Mouse (Mus musculus) stomach, postnatal 0 days (tissue): ENCODE measurements around the gene Pnrc2. TPM values are rescaled to one million over a fixed set of nuclear protein-coding genes. Genes with fewer than 3 reads are reported as not detected.
A peak's percentile ranks its signal among the peaks of the same experiment; 100 is the strongest.

Source experiments
- ATAC-seq: fragments of 200-750 bp; cut with Nextera tagmentation; 2 replicates; pipeline ENCODE4 v1.8.0; 2017; ENCODE audit not compliant: low FRiP score, low TSS enrichment
- DNase-seq: peaks from one replicate; pipeline ENCODE4 v3.0.0-alpha.2; 2016; ENCODE audit warnings: low spot score
- H3K27ac ChIP-seq: fragments of 300-500 bp; sonication (generic); replicated peaks from 2 replicates; pipeline ENCODE4 v1.5.1; 2014; ENCODE audit warnings: mild to moderate bottlenecking, control low read depth
- H3K27me3 ChIP-seq: fragments of 300-500 bp; sonication (generic); 2 replicates; pipeline ENCODE4 v1.6.1; 2014; ENCODE audit warnings: low read length; ENCODE audit not compliant: control insufficient read depth, insufficient read depth
- H3K36me3 ChIP-seq: fragments of 300-500 bp; sonication (generic); 2 replicates; pipeline ENCODE4 v1.6.1; 2014; ENCODE audit warnings: low read length, mixed read lengths; ENCODE audit not compliant: control insufficient read depth, insufficient read depth
- H3K4me1 ChIP-seq: fragments of 300-500 bp; sonication (generic); replicated peaks from 2 replicates; pipeline ENCODE4 v1.6.1; 2014; ENCODE audit warnings: antibody characterized with exemption; ENCODE audit not compliant: control insufficient read depth, insufficient read depth
- H3K4me2 ChIP-seq: fragments of 300-500 bp; sonication (generic); replicated peaks from 2 replicates; pipeline ENCODE4 v1.6.1; 2014; ENCODE audit warnings: low read depth, mild to moderate bottlenecking, control low read depth, moderate library complexity
- H3K4me3 ChIP-seq: fragments of 300-500 bp; sonication (generic); 2 replicates; pipeline ENCODE4 v1.5.1; 2014; ENCODE audit warnings: low read depth, low read length, control low read depth
- H3K9ac ChIP-seq: fragments of 300-500 bp; sonication (generic); 2 replicates; pipeline ENCODE4 v1.6.1; 2014; ENCODE audit warnings: mild to moderate bottlenecking, low read length, control low read depth, mixed read lengths
- H3K9me3 ChIP-seq: fragments of 300-500 bp; sonication (generic); 2 replicates; pipeline ENCODE4 v1.6.1; 2016; ENCODE audit warnings: low read length; ENCODE audit not compliant: control insufficient read depth
- CTCF ChIP-seq: IDR thresholded peaks from 2 replicates; pipeline ENCODE4 v1.5.1; 2016; ENCODE audit warnings: antibody characterized with exemption, low read depth, mild to moderate bottlenecking, moderate library complexity
- EP300 ChIP-seq: optimal IDR thresholded peaks from 2 replicates; pipeline ENCODE3; 2016; ENCODE audit warnings: antibody characterized with exemption
- WGBS: fragments of 180-500 bp; shearing (Covaris S2); extraction: QIAGEN DNeasy Blood & Tissue Kit; methylation state at CpG from one replicate; pipeline ENCODE4 v1.1.7; 2014; 5-methylcytosine and 5-hydroxymethylcytosine counted together
- polyA plus RNA-seq: library from polyadenylated mRNA; unstranded; fragments of >200 nt; fragmentation: Nextera tagmentation; extraction: Ambion mirVana; gene quantifications from 2 replicates; pipeline ENCODE4 v1.2.1, GENCODE M21; 2015

Pnrc2 gene
- polyA plus RNA-seq, 1 experiment from 2014 or later: 101 TPM

- H3K27me3 ChIP-seq: no peaks in the 10 kb centered on the region
- H3K4me1 ChIP-seq: no peaks in the 10 kb centered on the region
- DNase-seq (no peak), ATAC-seq (no peak)
- H3K4me2 ChIP-seq: no peak overlapping the region
- H3K9ac ChIP-seq: no peak overlapping the region
- no peak overlapping the region for H3K4me3 ChIP-seq
- WGBS: 78% methylated on average over 6 of the region's 6 CpGs
- no peaks in the 10 kb centered on the region for H3K9me3 ChIP-seq
- TF ChIP-seq EP300 (no peak), CTCF (no peak)
- H3K36me3 ChIP-seq: no peaks in the 10 kb centered on the region
- H3K27ac ChIP-seq: no peak overlapping the region
Measured at GRCm38 (mm10) chr4:135896157-135896556, 22.5 kb upstream of the Pnrc2 start.

- Histone ChIP-seq H3K36me3 (no peaks in the 10 kb centered on the region), H3K9ac (no peak within 1 kb of the TSS), H3K27ac (no peak within 1 kb of the TSS), H3K4me1 (no peaks in the 10 kb centered on the region), H3K4me3 (no peak within 1 kb of the TSS), H3K4me2 (no peak within 1 kb of the TSS), H3K9me3 (no peaks in the 10 kb centered on the region), H3K27me3 (no peaks in the 10 kb centered on the region)
- DNase-seq (no peak), ATAC-seq (no peak)
- TF ChIP-seq CTCF (no peak), EP300 (no peak)
- 45% methylated on average over 8 of the region's 8 CpGs for WGBS
Measured at GRCm38 (mm10) chr4:135895071-135895571, 21.5 kb upstream of the Pnrc2 start, which contains the start of gene Cnr2. Gene Cnr2 (plus strand): TSS chr4:135895394.

GRCm38 (mm10) chr4:135892884-135893283, 19.2 kb upstream of the Pnrc2 start:
- no peaks in the 10 kb centered on the region for H3K4me1 ChIP-seq
- H3K9ac ChIP-seq: no peak overlapping the region
- H3K4me3 ChIP-seq: no peak overlapping the region
- WGBS: 48% methylated on average over 4 of the region's 4 CpGs
- no peak overlapping the region for H3K27ac ChIP-seq
- no peaks in the 10 kb centered on the region for H3K36me3 ChIP-seq
- H3K9me3 ChIP-seq: no peaks in the 10 kb centered on the region
- no peaks in the 10 kb centered on the region for H3K27me3 ChIP-seq
- DNase-seq: no peak
- no peak for ATAC-seq
- H3K4me2 ChIP-seq: no peak overlapping the region
- TF ChIP-seq EP300 (no peak), CTCF (peak; percentile 53; the same call in 1 of the 2 replicates)

GRCm38 (mm10) chr4:135891539-135891938, 17.9 kb upstream of the Pnrc2 start:
- ATAC-seq (no peak), DNase-seq (no peak)
- 82% methylated on average over 2 of the region's 2 CpGs for WGBS
- H3K4me3 ChIP-seq: no peak overlapping the region
- no peaks in the 10 kb centered on the region for H3K36me3 ChIP-seq
- H3K9me3 ChIP-seq: no peaks in the 10 kb centered on the region
- H3K4me2 ChIP-seq: no peak overlapping the region
- H3K27ac ChIP-seq: no peak overlapping the region
- H3K9ac ChIP-seq: no peak overlapping the region
- no peak for TF ChIP-seq EP300
- no peak for TF ChIP-seq CTCF
- H3K4me1 ChIP-seq: no peaks in the 10 kb centered on the region
- no peaks in the 10 kb centered on the region for H3K27me3 ChIP-seq

- no peaks in the 10 kb centered on the region for H3K36me3 ChIP-seq
- H3K27ac ChIP-seq: no peak overlapping the region
- H3K4me3 ChIP-seq: no peak overlapping the region
- TF ChIP-seq EP300: no peak
- peak; percentile 95 for TF ChIP-seq CTCF
- H3K4me2 ChIP-seq: no peak overlapping the region
- WGBS: 4% methylated on average over 4 of the region's 4 CpGs
- H3K9me3 ChIP-seq: no peaks in the 10 kb centered on the region
- H3K27me3 ChIP-seq: no peaks in the 10 kb centered on the region
- no peak overlapping the region for H3K9ac ChIP-seq
- ATAC-seq: peak; percentile 86
- H3K4me1 ChIP-seq: no peaks in the 10 kb centered on the region
- DNase-seq: peak; percentile 86
Measured at GRCm38 (mm10) chr4:135889884-135890283, 16.2 kb upstream of the Pnrc2 start.

- TF ChIP-seq EP300 (no peak), CTCF (no peak)
- Histone ChIP-seq H3K36me3 (no peaks in the 10 kb centered on the region), H3K27me3 (no peaks in the 10 kb centered on the region), H3K4me3 (no peak overlapping the region), H3K27ac (peak overlapping the region; percentile 53; the same call in 1 of the 2 replicates), H3K9me3 (no peaks in the 10 kb centered on the region), H3K4me2 (no peak overlapping the region), H3K4me1 (no peaks in the 10 kb centered on the region), H3K9ac (no peak overlapping the region)
- DNase-seq (peak; percentile 12), ATAC-seq (no peak)
- 75% methylated on average over 7 of the region's 7 CpGs for WGBS
Measured at GRCm38 (mm10) chr4:135889146-135889883, 15.7 kb upstream of the Pnrc2 start.
